Mouse (Mus musculus) kidney, embryonic 14.5 days (tissue): ENCODE measurements around the gene Rassf5. TPM values are rescaled to one million over a fixed set of nuclear protein-coding genes. Genes with fewer than 3 reads are reported as not detected.

Source experiments
- ATAC-seq: fragments of 200-750 bp; cut with Nextera tagmentation; 2 replicates; pipeline ENCODE4 v1.8.0; 2017; ENCODE audit warnings: moderate number of reproducible peaks, mild to moderate bottlenecking, moderate TSS enrichment, moderate library complexity; ENCODE audit not compliant: low FRiP score, low TSS enrichment
- H3K27ac ChIP-seq: fragments of 300-500 bp; sonication (generic); 2 replicates; pipeline ENCODE4 v1.5.1; 2014; ENCODE audit warnings: low read depth, mild to moderate bottlenecking, low read length, moderate library complexity, mixed read lengths
- H3K27me3 ChIP-seq: fragments of 300-500 bp; sonication (generic); 2 replicates; pipeline ENCODE4 v1.6.1; 2014; ENCODE audit warnings: mild to moderate bottlenecking, low read length; ENCODE audit not compliant: control insufficient read depth, insufficient read depth
- H3K36me3 ChIP-seq: fragments of 300-500 bp; sonication (generic); 2 replicates; pipeline ENCODE4 v1.6.1; 2014; ENCODE audit warnings: low read length, mixed read lengths; ENCODE audit not compliant: control insufficient read depth, insufficient read depth
- H3K4me1 ChIP-seq: fragments of 300-500 bp; sonication (generic); 2 replicates; pipeline ENCODE4 v1.6.1; 2014; ENCODE audit warnings: low read length, mixed read lengths; ENCODE audit not compliant: control insufficient read depth, insufficient read depth
- H3K4me2 ChIP-seq: fragments of 300-500 bp; sonication (generic); replicated peaks from 2 replicates; pipeline ENCODE4 v1.6.1; 2014; ENCODE audit warnings: low read depth, mild to moderate bottlenecking, low read length
- H3K4me3 ChIP-seq: fragments of 300-500 bp; sonication (generic); 2 replicates; pipeline ENCODE4 v1.5.1; 2014; ENCODE audit warnings: mild to moderate bottlenecking, low read length
- H3K9ac ChIP-seq: fragments of 300-500 bp; sonication (generic); 2 replicates; pipeline ENCODE4 v1.6.1; 2014; ENCODE audit warnings: low read depth, mild to moderate bottlenecking, low read length, moderate library complexity
- H3K9me3 ChIP-seq: fragments of 300-500 bp; sonication (generic); 2 replicates; pipeline ENCODE4 v1.6.1; 2016; ENCODE audit warnings: low read length; ENCODE audit not compliant: control insufficient read depth
- WGBS: fragments of 180-500 bp; shearing (Covaris S2); extraction: QIAGEN DNeasy Blood & Tissue Kit; methylation state at CpG from one replicate; pipeline ENCODE4 v1.1.7; 2014; 5-methylcytosine and 5-hydroxymethylcytosine counted together
- polyA plus RNA-seq: library from polyadenylated mRNA; unstranded; fragments of >200 nt; fragmentation: Nextera tagmentation; extraction: Ambion mirVana; gene quantifications from 2 replicates; pipeline ENCODE4 v1.2.1, GENCODE M21; 2014

Gene Rassf5
- polyA plus RNA-seq, 1 experiment from 2014 or later, result 1.8 TPM

DNA sequence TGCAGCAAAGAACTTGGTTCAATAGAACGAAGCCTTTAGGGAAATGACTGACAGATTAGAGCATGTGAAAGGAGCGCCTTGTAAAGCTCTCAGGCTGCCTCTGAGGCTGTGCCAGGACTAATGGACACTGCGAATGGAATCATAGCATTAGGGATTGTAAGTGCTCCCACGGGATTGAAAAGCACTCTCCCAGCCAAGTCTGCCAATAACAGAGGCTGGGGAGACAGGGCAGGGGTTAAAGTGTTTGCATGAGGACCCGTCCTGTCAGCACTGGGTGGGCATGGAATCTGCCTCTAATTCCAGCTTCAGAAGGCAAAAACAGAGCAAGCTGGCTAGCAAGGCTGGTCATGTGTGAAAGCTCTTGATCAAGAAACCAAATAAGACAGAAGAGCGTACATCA lies 110.8 kb downstream of the Rassf5 start:
- no peak overlapping the region for H3K9ac ChIP-seq
- ATAC-seq, result no peak
- 66% methylated on average over 6 of the region's 6 CpGs for WGBS

More for the DNA sequence above, 110.8 kb downstream of the Rassf5 start:
- Histone ChIP-seq H3K36me3 (peaks cover 6% of the 10 kb centered on the region; the same call in 1 of the 2 replicates), H3K4me1 (no peaks in the 10 kb centered on the region), H3K9me3 (no peaks in the 10 kb centered on the region), H3K27me3 (no peaks in the 10 kb centered on the region), H3K4me3 (no peak overlapping the region), H3K27ac (no peak overlapping the region), H3K4me2 (no peak overlapping the region)

Other genes starting within 250 kb of the Rassf5 start
- not detected in 2 replicates for gene Il10, start 225.4 kb downstream of the Rassf5 start, polyA plus RNA-seq
- 59.9 and 62.8 TPM in 2 replicates for gene Mapkapk2, start 147.4 kb downstream of the Rassf5 start, polyA plus RNA-seq
- 6.0 and 6.3 TPM in 2 replicates for gene Dyrk3, start 106.9 kb downstream of the Rassf5 start, polyA plus RNA-seq
- gene Eif2d, start 92.1 kb downstream of the Rassf5 start, polyA plus RNA-seq, result 51.7 and 67.9 TPM in 2 replicates
- gene Ikbke, start 34.3 kb upstream of the Rassf5 start, polyA plus RNA-seq, result 2.9 TPM in 2 replicates